Mouse (Mus musculus) gastrocnemius, postnatal 10 days (tissue): ENCODE data around the gene Coa4. TPM values are rescaled to one million over a fixed set of nuclear protein-coding genes. Genes with fewer than 3 reads are reported as not detected.
A peak's percentile ranks its signal among the peaks of the same experiment; 100 is the strongest.

ENCODE experiments used
- DNase-seq: peaks from one replicate; pipeline ENCODE4 v3.0.0; 2021; ENCODE audit warnings: mixed read lengths
- long read RNA-seq, 2 experiments: library from polyadenylated mRNA; stranded (forward); transcript quantifications; one replicate each; pipeline ENCODE4 v2.0.0; 2021
- total RNA-seq, 2 experiments: library from RNA; stranded (reverse); gene quantifications; 2 replicates each; pipeline ENCODE4 v1.2.3; 2021

Gene Coa4
- 1 to 10 TPM; 8.2 to 8.9 TPM for total RNA-seq
- long read RNA-seq, experiment 1, transcript Coa4-201 (2 exons, 1,391 nt), result major isoform, 11 of 11 reads
- long read RNA-seq, experiment 1, partial matches to known transcripts, result 0 of 11 reads
- long read RNA-seq, experiment 1, other reads (novel, unspliced or antisense), result 0 of 11 reads
- long read RNA-seq, experiment 2, transcript Coa4-201 (2 exons, 1,391 nt), result major isoform, 6 of 6 reads
- long read RNA-seq, experiment 2, partial matches to known transcripts, result 0 of 6 reads
- long read RNA-seq, experiment 2, other reads (novel, unspliced or antisense), result 0 of 6 reads

DNA sequence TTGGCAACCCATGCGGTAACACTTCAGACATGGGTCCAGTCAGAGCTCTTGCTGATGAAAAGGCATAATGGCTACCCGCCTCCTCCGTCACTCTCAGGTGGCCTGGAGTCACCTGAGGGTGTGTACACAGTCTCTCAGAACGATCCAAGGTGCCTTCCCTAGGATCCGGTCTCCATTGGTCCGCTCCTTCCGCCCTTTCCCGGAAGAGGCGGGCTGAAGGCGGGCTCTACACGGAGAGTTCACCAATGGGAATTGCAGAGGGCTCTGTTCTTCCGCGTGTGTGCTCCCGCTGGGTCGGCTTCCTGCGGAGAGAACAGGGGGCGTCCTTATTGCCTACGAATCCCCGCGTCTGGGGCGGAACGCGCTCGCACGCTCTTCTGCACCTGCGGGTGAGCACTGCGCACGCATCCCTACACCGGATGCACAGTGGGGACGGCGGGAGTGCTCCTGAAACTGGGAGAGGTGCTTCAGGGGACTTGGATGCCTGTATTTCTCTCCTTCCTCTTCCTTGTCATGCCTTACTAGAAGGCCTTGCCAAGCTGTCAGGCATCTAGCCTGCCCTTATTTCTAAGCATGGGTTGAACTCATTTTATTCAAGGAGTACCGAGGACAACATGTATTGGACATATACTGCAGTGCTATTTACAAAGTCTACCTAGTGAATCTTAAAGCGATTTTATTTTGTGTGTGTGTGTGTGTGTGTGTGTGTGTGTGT lies at the start of gene Coa4:
Gene Coa4 (plus strand): TSS at position 268 of the 715 bp plus-strand sequence.
- DNase-seq, result peak; percentile 76

DNA sequence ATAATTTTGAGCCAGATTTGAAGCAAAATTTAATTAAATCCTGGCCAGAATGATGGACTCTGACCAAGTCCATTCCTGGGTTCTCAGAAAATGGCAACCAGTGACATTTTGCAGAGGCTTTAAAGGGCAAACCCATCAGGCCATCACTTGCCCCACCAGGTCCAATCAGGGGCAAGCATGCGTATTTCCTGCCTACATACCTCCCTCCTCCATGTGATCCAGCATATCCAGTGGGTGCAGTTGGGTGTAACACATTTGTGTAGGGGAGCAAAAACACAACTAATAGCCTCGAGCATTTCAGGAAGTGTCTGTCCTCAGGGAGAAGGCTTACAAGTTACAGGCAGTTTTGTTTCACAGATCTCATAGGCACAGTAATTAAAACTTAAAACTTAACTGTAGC lies 49.6 kb upstream of the Coa4 start:
- no peak for DNase-seq

DNA sequence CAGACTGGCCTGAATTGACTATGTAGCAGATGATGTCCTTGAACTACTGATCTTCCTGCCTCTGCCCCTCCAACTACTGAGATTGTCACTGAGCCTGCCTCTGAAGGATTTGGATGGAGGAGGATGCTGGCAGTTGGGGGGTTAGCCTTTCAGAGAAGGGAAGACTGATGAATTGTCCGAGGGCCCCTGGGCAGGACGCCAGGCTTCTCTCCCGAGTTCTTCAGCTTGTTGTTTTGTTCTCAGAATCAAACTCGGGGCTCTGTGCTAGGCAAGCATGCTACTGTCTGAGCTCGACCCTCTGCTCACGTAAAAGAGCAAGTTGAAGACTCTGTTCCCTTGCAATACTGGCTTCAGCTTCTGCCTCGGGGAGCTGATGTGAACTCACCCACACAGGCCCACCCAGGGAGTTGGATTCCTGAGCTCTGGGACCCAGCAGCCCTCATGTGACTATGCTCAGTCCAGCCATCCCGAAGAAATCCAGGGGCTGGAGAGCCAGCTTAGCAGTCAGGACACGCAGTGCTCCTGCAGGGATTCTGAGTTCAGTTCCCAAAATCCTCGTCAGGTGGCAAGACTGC lies 48.3 kb upstream of the Coa4 start:
- peak; percentile 45 for DNase-seq

DNA sequence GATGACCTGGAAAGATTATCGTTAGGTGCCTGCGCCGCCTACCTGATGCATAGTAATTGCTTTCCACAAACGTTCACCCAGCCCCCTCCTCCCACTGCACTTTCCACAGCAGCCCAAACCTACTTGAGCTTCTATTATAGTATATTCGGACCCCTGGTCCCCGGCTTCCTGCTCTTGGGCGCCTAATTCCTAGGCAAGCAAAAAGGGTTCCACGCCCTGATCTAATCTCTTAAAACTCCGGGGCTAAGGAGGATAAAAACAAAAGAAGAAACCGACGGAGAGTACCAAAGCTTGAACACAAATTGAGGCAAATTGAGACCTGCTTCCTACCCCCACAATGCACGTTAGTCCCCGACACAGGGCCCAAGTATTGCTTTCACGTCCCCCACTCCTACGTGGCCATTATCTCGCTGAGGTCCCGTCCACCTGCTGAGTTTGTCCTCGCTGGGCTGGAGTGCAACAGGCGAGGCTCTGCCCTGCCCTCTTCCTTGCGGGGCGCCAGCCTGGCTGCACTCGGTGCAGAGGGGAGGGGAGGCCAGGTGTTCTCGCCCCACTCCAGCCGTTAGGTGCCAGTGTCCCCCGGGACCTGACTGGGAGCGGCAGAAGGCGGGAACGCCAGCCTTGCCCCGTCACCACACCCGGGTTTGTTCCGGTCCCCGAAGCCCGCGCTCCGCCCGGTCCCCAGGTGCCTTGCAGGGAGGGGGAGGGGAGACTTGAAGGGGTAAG lies 44.3 kb upstream of the Coa4 start:
- DNase-seq, result peak; percentile 43

DNA sequence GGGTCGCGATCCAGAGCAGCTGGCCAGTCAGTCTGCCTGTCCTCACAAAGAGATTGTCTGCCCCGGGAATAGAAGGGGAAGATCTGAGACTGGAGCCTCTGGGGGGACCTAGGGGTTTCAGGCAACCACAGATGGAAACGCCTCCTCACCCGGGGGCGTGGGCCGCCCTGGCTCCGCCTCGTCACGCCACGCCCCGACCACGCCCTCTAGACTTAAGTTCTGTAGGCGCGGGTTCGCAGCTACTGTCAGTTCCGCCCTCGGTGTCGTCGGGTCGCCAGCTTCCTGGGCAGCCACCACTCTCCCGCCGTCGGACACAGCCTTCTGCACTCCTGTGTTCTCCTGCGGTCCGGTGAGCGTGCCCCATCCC lies 43.8 kb upstream of the Coa4 start, which contains the start of gene Ucp2:
Gene Ucp2 (plus strand): TSS at position 221 of the 367 bp plus-strand sequence.
- DNase-seq, result peak; percentile 79

DNA sequence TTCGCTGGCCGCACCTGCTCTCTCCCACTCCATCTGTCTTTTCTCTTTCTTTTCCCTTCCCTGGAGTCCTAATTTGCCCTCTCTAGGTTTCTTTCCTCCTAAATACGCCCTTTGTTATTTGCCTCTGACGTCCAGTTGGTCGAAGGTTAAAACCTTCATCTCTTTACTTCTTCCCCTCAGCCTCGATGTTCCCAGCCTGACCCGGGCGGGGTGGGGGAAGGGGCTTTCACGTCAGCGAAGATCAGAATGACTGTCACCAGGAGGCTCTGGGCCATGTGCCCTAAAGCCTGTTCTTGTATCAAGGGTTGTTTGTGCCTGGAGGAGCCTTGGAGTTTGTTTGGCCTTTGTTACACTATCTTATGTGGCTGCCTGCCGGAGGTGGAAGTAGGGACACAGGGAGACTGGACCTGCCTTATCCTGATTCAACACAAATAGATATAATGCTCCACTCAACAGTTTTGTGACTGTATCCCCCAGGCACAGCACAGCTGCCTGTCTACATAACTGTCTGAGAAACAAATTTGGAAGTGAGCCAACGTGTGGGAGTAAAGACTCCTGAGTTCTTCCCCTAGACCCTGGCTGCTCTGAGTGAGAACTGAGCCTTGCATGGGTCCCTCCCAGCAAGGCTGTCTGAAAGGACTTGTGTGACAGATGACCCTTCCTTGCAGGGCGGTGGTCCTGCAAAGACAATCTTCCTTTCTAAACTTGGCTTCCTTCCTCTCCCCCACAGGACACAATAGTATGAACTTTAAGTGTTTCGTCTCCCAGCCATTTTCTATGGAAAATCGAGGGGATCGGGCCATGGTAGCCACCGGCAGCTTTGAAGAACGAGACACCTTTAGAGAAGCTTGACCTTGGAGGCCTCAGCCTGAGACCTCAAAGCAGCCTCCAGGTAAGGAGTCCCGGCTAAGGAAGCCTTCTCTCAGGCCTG lies 43.1 kb upstream of the Coa4 start:
- DNase-seq, result no peak

DNA sequence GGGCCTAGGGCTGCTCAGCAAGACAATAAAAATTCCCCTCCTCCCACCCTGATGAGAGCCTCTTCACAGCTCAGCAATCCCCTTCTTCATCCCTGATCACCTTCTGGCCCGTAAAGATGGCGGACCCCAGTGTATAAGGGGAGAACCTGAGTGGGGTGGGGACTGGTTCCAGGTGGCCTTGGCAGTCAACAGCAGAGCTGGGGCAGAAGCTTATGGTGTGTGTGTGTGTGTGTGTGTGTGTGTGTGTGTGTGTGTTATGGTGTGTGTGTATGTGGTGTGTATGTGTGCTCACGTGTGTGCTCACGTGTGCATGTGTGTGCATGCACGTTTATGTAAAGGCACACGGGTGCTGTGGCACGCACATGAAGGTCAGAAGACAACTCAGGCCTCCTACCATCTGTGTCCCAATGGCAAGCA lies 42.4 kb upstream of the Coa4 start:
- DNase-seq, result no peak

DNA sequence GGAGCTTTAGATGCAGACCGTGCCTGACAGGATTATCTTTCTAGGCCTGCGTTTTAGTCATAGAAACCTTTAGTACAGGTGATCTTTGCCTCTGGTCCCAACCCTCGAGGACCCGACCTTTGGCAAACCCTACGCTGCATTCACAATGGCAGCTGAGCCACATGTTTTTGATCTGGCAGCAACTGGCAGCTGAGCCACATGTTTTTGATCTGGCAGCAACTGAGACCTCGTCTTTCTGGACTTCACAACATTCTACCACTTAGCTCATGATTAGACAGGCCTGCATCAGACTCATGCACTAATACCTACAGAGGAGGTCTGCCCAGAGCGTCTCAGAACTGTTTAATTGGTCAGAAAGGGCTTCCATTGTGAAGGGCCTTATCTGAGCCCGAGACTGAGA lies 41.8 kb upstream of the Coa4 start:
- DNase-seq, result no peak

DNA sequence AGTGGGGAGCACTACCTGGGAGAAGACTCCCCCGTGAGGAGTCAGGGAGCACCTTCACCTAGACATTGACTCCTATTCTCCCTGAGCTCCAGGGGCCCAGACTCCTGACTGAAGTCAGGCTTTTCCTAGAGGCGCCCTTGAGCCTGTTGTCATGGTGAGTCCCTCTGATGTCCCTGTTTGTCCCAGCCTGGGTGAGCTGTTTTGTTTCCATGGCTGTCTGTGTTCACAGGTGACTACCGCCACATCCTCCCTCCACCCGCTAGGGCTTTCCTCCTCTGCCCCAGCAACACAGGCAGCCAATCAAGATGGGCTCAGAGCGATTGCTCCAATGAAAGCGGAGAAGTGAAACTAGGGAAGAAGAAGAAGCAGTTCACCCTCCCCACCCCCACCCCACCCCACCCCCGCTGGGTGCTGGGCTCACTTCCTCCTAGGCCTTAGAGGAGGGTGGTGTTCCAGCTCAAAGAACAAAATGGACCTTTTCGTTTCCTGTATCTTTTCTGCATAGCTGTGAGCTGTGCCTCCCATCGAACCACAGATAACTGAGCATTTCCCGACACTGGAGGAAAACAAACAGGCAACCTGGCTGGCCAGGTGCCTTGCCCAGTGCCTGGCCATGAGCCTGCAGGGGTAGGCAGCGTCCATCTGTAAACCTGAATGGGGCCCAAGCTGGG lies 41.2 kb upstream of the Coa4 start:
- DNase-seq, result no peak

DNA sequence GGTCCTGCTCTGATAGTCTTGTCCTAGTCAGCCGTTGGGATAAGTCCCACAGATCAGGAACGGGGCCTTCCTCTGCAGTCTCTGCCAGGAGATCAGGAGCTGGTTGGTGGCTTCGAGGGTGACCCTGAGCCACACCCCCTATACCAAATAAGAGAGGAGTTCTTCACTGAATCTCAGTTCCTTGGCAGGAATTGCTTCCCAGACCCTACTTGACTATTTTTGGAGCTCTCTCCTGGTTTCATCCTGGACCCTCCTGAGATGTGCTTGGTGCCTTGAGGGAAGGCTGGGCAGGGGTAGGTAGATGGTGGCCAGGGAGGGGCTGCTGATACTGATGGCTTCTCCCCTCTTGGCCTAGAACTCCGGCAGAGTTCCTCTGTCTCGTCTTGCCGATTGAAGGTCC lies 40.5 kb upstream of the Coa4 start:
- no peak for DNase-seq

DNA sequence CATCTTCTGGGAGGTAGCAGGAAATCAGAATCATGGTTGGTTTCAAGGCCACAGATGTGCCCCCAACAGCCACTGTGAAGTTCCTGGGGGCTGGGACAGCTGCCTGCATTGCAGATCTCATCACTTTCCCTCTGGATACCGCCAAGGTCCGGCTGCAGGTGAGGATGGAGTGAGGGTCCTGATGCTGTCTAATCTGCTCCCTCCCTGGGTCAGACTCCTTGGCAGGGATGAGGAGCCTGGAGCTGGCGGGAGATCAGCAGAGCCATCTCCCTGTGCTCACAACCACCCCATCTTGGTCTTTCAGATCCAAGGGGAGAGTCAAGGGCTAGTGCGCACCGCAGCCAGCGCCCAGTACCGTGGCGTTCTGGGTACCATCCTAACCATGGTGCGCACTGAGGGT lies 40.1 kb upstream of the Coa4 start:
- DNase-seq, result no peak

DNA sequence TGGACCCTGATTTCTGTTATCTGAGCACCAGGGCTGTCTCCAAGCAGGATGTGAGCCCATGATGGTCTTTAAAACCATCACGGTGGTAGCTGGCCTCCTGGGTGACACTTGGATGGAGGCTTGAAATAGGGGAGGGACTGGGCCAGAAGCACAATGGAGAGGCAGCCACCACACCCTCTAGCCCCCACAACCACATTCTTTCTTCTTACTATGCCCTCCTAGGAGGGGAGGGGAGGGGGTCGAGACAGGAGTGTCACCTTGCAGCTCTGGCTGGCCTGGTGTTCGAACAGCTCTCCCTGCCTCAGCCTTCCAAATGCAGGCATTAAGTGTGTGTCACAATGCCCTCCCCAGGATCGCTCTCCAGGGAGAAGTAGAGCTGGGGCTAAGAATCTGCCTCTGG lies 39.5 kb upstream of the Coa4 start:
- no peak for DNase-seq

DNA sequence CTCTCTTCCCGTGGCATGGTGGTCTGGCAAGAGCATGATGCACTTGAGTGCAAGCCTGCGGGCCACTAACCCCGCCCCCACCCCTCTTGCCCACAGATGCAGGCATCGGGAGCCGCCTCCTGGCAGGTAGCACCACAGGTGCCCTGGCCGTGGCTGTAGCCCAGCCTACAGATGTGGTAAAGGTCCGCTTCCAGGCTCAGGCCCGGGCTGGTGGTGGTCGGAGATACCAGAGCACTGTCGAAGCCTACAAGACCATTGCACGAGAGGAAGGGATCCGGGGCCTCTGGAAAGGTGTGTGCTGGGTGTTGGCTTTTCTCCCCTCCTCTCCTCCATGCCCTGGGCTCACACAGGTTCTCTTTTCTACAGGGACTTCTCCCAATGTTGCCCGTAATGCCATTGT lies 38.9 kb upstream of the Coa4 start:
- DNase-seq, result no peak

DNA sequence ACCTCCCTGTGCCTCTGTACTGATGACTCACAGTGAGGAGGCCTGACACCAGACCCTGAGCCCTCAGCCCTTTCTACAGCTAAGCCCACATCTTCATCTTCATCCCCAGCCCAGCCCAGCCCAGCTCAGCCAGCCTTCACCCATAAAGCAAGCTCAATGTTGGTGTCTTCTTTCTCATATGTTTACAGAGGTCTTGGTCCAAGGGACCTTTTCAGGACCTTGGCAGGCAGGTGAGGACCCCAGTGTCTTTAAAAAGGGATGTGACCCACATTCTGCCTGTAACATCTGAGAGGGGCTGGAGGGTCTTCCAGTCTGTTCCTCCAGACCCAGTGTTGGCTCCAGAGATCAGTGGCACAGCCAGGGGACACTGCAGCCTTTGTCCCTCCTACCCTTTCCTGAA lies 37.4 kb upstream of the Coa4 start:
- DNase-seq, result no peak

DNA sequence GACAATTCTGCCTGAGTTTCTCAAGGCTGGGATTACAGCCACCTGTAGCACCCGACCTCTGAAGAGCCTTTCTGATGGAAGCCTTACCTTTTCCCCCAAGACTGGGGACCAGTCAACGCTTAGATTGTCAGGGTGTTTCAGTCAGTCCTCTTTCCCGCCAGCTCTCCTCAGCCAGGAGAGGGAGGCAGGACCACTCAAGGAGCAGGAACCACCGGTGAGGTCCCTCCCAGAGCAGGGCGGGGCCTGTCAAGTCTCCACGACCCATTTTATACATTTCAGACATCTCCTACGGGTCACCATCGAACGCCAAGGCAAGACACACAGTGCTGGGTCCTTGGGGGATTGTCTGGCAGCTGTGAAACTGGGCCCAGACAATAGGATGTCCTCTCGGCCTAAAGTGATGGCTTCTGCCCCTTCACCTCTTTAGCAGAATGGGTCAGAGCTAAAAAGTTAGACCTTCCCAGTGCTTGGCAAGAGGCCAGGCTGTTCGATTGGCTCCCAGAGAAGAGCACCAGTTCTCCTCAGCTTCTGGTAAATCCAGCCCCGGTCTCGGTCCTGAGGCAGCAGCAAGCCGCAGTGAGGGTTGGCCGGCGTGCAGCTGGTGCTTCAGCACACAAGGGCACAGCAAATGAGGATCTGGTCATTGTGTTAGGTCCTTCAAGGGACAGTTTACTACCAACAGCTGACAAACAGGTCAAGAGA lies 36.4 kb upstream of the Coa4 start:
- peak; percentile 42 for DNase-seq

DNA sequence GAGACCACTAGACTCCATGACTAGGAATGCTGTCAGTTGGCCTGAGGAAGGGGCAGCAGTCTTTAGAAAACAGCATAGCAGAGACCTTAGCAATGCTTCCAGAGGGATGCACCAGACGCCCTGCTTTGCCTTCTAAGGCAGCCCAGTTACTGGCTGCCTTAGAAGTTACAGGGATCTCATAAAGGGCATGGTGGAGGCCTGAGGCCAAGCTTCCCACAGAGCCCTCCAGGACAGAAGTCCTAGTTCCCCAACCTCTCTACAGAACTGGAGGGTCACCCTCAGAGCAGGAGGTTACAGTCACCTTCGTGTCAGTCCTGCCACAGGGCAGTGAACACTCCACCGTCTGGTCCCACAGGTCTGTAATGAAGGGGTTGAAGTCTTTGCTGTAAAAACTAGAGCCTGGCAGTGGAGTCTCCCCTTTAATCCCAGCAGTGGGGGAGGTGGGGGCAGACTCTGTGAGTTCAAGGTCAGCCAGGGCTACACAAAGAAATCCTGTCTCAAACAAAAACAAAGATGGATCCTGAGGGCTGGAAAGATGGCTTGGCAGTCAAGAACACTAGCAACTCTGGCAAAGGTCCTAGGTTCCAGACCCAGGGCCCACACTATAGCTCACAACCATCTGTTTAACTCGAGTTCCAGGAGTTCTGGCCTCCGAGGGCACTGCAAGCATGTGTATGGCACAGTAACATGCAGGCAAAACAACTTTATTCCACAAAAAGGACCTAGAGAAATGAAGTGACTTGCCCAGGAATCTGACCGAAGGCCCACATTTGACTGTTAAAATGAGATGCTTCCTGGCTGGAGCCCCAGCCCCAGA lies 35.6 kb upstream of the Coa4 start:
- DNase-seq, result no peak

DNA sequence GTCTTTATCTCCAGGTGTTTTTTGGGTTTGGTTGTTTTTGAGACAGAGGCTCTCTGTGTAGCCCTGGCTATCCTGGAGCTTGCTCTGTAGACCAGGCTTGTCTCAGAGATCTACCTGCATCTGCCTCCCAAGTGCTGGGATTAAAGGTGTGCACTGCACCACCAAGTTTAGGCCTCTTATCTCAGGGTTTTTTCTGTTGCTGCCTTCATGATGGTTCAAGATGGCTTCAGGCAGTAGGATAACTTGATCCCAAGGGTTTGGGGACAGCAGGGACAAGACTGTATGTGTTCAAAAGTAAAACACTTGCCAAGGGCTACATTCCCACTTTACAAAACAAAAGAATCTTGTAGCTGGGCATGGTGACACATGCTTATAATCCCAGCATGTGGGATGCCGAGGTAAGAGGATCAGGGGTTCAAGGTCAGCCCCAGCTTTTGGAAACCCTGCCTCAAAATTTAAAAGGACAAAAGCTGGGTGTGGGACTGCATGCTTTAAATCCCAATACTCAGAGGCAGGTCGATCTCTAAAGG lies 35.0 kb upstream of the Coa4 start:
- no peak for DNase-seq

DNA sequence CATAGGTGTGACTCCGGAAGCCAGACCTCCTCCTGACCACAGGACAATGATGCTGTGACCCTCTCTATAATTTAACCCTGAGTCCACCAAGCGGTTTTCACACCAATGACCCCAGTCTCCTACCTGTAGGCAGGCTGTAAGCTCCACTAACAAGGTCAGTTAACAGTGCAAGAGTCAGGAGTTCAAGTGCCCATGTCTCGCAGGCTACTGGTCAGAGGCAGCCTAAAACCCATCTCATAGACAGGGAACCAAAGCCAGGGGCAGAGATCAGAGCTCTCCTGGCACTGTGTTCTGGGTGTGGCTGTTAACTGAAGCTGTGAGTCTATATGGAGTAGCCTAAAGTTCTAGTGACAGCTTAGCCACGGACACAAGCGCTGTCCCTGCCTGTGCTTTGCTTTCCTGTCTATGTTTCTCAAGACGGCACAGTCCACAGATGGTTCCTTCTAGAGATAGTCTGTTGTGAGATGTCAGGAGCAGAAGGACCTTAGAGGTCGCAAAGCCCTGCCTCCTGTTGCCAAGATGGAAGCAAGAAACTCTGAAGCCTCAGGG lies 34.4 kb upstream of the Coa4 start:
- DNase-seq, result no peak

DNA sequence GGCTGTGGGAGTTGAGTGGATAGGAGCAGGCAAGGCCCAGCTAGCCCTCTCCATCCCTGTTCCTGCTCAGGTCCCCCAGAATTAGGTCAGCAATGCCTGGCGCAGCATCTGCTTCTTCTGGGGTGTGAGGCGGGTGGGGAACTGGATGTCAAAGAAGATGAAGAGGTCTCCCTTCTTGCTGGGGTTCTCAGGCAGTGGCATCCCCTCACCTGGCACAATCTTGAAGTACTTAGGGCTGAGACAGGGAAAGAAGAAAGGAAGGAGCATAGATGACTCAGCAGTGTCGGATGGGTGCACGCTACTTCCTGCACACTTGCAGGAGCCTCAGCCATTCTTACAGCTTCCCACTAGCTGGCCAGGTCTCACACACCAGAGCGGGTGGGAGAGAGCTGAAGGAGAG lies 33.8 kb upstream of the Coa4 start:
- no peak for DNase-seq
